Mouse (Mus musculus): Measurements from ENCODE around the gene Reep6. TPM values are rescaled to one million over a fixed set of nuclear protein-coding genes. Genes with fewer than 3 reads are reported as not detected.
A peak's percentile ranks its signal among the peaks of the same experiment; 100 is the strongest.

Gene Reep6
- total RNA-seq, 1 experiment from 2014 or later = 3.6 TPM

- no peak for ATAC-seq (replicated peaks; ENCODE audit: low read depth, poor library complexity, severe bottlenecking)
Observed at GRCm38 (mm10) chr10:80377716-80378115, 48.0 kb downstream of the Reep6 start.

GRCm38 (mm10) chr10:80382641-80383365 lies 53.0 kb downstream of the Reep6 start:
- no peak for ATAC-seq (replicated peaks; ENCODE audit: low read depth, poor library complexity, severe bottlenecking)

- ATAC-seq (replicated peaks; ENCODE audit: low read depth, poor library complexity, severe bottlenecking) = no peak
Observed at GRCm38 (mm10) chr10:80383431-80383830, 53.7 kb downstream of the Reep6 start.

- no peak for ATAC-seq (replicated peaks; ENCODE audit: low read depth, poor library complexity, severe bottlenecking)
Observed at GRCm38 (mm10) chr10:80384115-80384639, 54.4 kb downstream of the Reep6 start.

- ATAC-seq (replicated peaks; ENCODE audit: low read depth, poor library complexity, severe bottlenecking) = peak; percentile 18; the same call in 1 of the 2 replicates
Observed at GRCm38 (mm10) chr10:80384709-80385108, 55.0 kb downstream of the Reep6 start.

GRCm38 (mm10) chr10:80385310-80385709 lies 55.6 kb downstream of the Reep6 start:
- no peak for ATAC-seq (replicated peaks; ENCODE audit: low read depth, poor library complexity, severe bottlenecking)

Other genes starting within 250 kb of the Reep6 start
- 16.2 and 22.3 TPM in 2 replicates for gene Sbno2, start 224.4 kb upstream of the Reep6 start, total RNA-seq (2017)
- gene Stk11, start 214.2 kb upstream of the Reep6 start, total RNA-seq (2017) = 102 and 139 TPM in 2 replicates
- 52.3 and 60.0 TPM in 2 replicates for gene Atp5d, start 191.3 kb upstream of the Reep6 start, total RNA-seq (2017)
- gene Cbarp, start 189.1 kb upstream of the Reep6 start, total RNA-seq (2017) = 0.41 and 0.73 TPM in 2 replicates
- 15.8 and 18.4 TPM in 2 replicates for gene Midn, start 181.7 kb upstream of the Reep6 start, total RNA-seq (2017)
- 60.0 and 65.6 TPM in 2 replicates for gene Cirbp, start 164.0 kb upstream of the Reep6 start, total RNA-seq (2017)
- 7.8 and 15.6 TPM in 2 replicates for gene 1600002K03Rik, start 157.0 kb upstream of the Reep6 start, total RNA-seq (2017)
- gene Efna2, start 150.5 kb upstream of the Reep6 start, total RNA-seq (2017) = not detected in 2 replicates
- 38.9 and 41.9 TPM in 2 replicates for gene Mum1, start 103.5 kb upstream of the Reep6 start, total RNA-seq (2017)
- 101 and 121 TPM in 2 replicates for gene Ndufs7, start 80.8 kb upstream of the Reep6 start, total RNA-seq (2017)
- 2.9 and 3.3 TPM in 2 replicates for gene Gamt, start 68.9 kb upstream of the Reep6 start, total RNA-seq (2017)
- gene Dazap1, start 68.5 kb upstream of the Reep6 start, total RNA-seq (2017) = 188 and 242 TPM in 2 replicates
- 3,325 and 3,530 TPM in 2 replicates for gene Rps15, start 37.5 kb upstream of the Reep6 start, total RNA-seq (2017)
- gene Apc2, start 34.0 kb upstream of the Reep6 start, total RNA-seq (2017) = 0.05 and 0.10 TPM in 2 replicates
- 15.8 and 19.8 TPM in 2 replicates for gene 2310011J03Rik, start 9.4 kb upstream of the Reep6 start, total RNA-seq (2017)
- gene Pcsk4, start 455 bp upstream of the Reep6 start, total RNA-seq (2017) = 2.7 and 5.9 TPM in 2 replicates
- 0.10 and 0.64 TPM in 2 replicates for gene Adamtsl5, start 18.5 kb downstream of the Reep6 start, total RNA-seq (2017)
- 0.55 TPM in 1 of 2 replicates, not detected in the other for gene Plk5, start 26.5 kb downstream of the Reep6 start, total RNA-seq (2017)
- gene Mex3d, start 57.7 kb downstream of the Reep6 start, total RNA-seq (2017) = 9.5 and 14.3 TPM in 2 replicates
- 76.2 and 113 TPM in 2 replicates for gene Mbd3, start 69.6 kb downstream of the Reep6 start, total RNA-seq (2017)
- gene Uqcr11, start 76.9 kb downstream of the Reep6 start, total RNA-seq (2017) = 141 and 186 TPM in 2 replicates
- gene Tcf3, start 103.7 kb downstream of the Reep6 start, total RNA-seq (2017) = 67.2 and 80.0 TPM in 2 replicates
- gene Onecut3, start 164.9 kb downstream of the Reep6 start, total RNA-seq (2017) = not detected in 2 replicates
- not detected in 2 replicates for gene Atp8b3, start 209.2 kb downstream of the Reep6 start, total RNA-seq (2017)
- gene Rexo1, start 231.6 kb downstream of the Reep6 start, total RNA-seq (2017) = 12.3 and 19.2 TPM in 2 replicates
- gene Klf16, start 247.4 kb downstream of the Reep6 start, total RNA-seq (2017) = 8.6 and 10.6 TPM in 2 replicates